Mouse (Mus musculus): Measurements from ENCODE around the gene Mast4.

Gene Mast4

GRCm38 (mm10) chr13:102695121-102695905 lies 639.0 kb downstream of the Mast4 start:
- peak in 1 of 2 experiments; percentile 43 for DNase-seq (ENCODE audit: low spot score in 2 of 2)

DNA sequence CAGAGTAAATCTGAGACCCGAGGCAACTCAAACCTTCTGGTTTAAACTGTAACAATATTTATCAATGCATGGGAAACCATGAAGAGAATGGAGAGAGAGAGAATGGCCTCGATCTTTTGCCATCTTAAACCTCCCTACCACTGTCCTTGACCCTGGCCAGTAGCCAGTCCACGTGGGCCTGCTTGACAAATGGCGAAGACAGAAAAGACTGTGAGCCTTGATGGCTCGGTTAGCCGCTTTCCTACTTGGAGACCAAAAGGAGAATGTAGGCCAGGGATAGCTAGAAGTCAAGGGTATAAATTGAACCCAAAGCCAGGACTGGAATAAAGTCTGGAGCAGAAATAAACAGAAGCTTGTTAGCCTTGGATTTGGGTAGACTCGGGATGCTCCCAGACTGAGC lies 640.1 kb downstream of the Mast4 start:
- DNase-seq (ENCODE audit: low spot score in 2 of 2), result no peak

GRCm38 (mm10) chr13:102693341-102693801 lies 640.9 kb downstream of the Mast4 start, which contains the start of gene Cd180:
TSS of gene Cd180 (plus strand) at chr13:102693558.
- peak; percentile 70 to 78 for DNase-seq (ENCODE audit: low spot score in 2 of 2)

GRCm38 (mm10) chr13:102691408-102692150 lies 642.7 kb downstream of the Mast4 start:
- DNase-seq (ENCODE audit: low spot score in 2 of 2), result peak in 1 of 2 experiments; percentile 52

DNA sequence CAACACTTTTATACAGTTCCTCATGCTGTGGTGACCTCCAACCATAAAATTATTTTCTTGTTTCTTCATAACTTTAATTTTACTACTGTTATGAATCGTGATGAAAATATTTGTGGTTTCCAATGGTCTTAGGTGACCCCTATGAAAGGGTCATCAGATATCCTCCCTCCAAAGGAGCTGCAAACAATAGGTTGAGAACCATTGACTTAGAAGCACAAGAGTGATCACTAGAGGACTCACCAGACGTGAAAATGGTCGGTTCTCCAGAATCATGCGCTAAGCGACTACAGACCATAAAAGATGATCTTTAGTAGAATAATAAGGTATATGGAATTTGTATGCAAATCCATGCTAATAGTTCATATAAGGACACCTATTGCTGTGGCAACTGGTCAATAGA lies 644.1 kb downstream of the Mast4 start:
- DNase-seq (ENCODE audit: low spot score in 2 of 2), result no peak

DNA sequence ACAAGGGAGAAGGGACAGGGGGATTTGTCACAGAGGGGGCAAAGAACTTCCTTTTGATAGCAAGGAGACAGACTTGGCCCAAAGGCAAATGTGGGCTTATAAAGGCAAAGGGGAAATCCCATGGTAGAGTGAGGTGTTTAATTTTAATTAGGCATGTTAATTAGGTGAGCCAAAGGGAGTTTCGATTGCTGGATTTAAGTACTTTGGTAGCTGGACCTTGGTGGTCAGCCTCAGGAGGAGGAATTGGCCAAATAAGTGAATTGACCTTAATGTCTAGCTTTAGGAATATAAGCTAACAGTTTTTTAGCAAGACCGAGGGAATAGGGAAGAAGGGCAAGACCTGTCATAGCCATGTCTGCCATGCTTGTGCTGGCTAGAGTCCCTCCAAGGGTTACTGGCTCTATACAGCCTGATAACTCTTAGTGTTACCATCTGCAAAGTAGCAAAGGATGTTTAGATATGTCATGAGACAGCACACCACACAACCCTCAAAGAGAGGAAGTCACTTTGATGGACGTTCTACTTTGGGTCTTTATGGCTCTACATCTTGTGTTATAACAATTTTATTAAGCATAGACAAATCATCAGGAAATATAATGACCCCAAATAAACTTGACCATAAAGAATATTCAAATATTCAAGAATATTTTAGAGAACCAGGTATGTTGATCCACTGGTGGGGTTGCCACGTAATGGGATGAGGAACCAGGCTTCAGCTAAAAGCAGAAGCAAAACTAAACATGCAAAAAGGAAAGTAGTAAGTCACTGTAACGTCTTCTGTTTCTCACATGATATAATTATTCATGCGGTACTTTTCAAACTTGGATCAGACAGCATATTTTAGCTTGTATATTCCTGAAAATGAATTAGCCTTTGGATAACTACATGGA lies 644.9 kb downstream of the Mast4 start:
- DNase-seq (ENCODE audit: low spot score in 2 of 2), result peak; percentile 70 to 78

- DNase-seq (ENCODE audit: low spot score in 2 of 2), result no peak
These were observed 646.2 kb downstream of the Mast4 start for GRCm38 (mm10) chr13:102688121-102688520.

DNA sequence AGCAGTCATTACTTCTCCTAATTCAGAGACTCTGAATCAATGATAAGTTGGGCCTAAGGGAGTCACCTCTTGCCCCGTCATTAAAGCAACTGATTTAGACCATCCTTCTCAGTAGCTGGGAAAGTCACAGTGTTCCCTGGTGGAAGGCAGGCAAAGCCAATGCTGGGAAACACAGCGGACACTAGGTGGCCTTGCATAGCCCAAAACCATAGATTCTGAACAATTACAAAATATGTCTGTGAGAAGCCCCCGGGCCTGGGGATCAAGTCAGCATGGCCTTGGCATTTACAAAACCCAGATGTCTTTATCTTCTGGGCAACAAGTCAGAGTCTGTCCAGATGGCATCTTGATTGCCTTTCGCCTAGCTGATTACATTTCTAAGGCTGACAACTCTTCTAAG lies 649.4 kb downstream of the Mast4 start:
- no peak for DNase-seq (ENCODE audit: low spot score in 2 of 2)

Measured in spleen, postnatal 36 days (tissue).